Mouse (Mus musculus) embryonic facial prominence, embryonic 14.5 days (tissue): ENCODE measurements around the gene Sestd1. TPM values are rescaled to one million over a fixed set of nuclear protein-coding genes. Genes with fewer than 3 reads are reported as not detected.

ENCODE experiments used
- ATAC-seq: fragments of 200-750 bp; cut with Nextera tagmentation; 2 replicates; pipeline ENCODE4 v1.8.0; 2017; ENCODE audit warnings: low read depth, moderate number of reproducible peaks, moderate TSS enrichment
- DNase-seq: peaks from one replicate; pipeline ENCODE4 v3.0.0-alpha.2; 2015; ENCODE audit warnings: low spot score
- H3K27ac ChIP-seq: fragments of 300-500 bp; sonication (generic); replicated peaks from 2 replicates; pipeline ENCODE4 v1.5.1; 2014; ENCODE audit warnings: low read depth, mild to moderate bottlenecking, low read length, moderate library complexity
- H3K27me3 ChIP-seq: fragments of 300-500 bp; sonication (generic); replicated peaks from 2 replicates; pipeline ENCODE4 v1.6.1; 2014; ENCODE audit warnings: low read length; ENCODE audit not compliant: control insufficient read depth, insufficient read depth
- H3K36me3 ChIP-seq: fragments of 300-500 bp; sonication (generic); 2 replicates; pipeline ENCODE4 v1.6.1; 2014; ENCODE audit warnings: low read length, mixed read lengths; ENCODE audit not compliant: control insufficient read depth, insufficient read depth
- H3K4me1 ChIP-seq: fragments of 300-500 bp; sonication (generic); 2 replicates; pipeline ENCODE4 v1.6.1; 2014; ENCODE audit warnings: antibody characterized with exemption, low read length; ENCODE audit not compliant: control insufficient read depth, insufficient read depth
- H3K4me2 ChIP-seq: fragments of 300-500 bp; sonication (generic); 2 replicates; pipeline ENCODE4 v1.6.1; 2014; ENCODE audit warnings: low read depth, mild to moderate bottlenecking, low read length, moderate library complexity, mixed read lengths
- H3K4me3 ChIP-seq: fragments of 300-500 bp; sonication (generic); 2 replicates; pipeline ENCODE4 v1.5.1; 2014; ENCODE audit warnings: low read depth, mild to moderate bottlenecking, low read length
- H3K9ac ChIP-seq: fragments of 300-500 bp; sonication (generic); 2 replicates; pipeline ENCODE4 v1.6.1; 2014; ENCODE audit warnings: low read depth, mild to moderate bottlenecking, low read length, moderate library complexity, mixed read lengths
- H3K9me3 ChIP-seq: fragments of 300-500 bp; sonication (generic); 2 replicates; pipeline ENCODE4 v1.6.1; 2016; ENCODE audit warnings: low read length; ENCODE audit not compliant: control insufficient read depth
- WGBS: fragments of 180-500 bp; shearing (Covaris S2); extraction: QIAGEN DNeasy Blood & Tissue Kit; methylation state at CpG from one replicate; pipeline ENCODE4 v1.1.7; 2014; 5-methylcytosine and 5-hydroxymethylcytosine counted together
- polyA plus RNA-seq: library from polyadenylated mRNA; unstranded; fragments of >200 nt; fragmentation: Nextera tagmentation; extraction: Ambion mirVana; gene quantifications from 2 replicates; pipeline ENCODE4 v1.2.1, GENCODE M21; 2014

Gene Sestd1
- polyA plus RNA-seq, 1 experiment from 2014 or later: 19.6 TPM

DNA sequence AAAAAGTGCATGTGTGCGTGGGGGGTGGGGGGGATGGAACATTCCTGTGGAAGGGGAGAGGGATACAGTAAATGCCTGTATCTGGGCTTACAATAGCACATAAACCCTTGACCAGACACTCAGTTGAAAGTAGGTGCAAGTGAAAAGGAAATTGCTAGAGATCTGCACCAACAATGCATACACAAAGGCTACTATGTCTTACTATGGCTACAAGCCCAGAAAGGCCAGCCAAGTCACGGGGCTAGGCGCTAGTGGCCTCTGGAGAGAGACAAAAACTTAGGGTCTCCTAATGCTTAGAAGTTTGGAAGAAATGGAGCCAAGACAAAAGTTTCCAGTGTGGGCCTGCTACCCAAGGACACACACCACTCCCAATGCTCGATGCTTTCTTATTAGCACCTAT is 44.5 kb downstream of the Sestd1 start:
- Histone ChIP-seq H3K4me1 (no peaks in the 10 kb centered on the region), H3K9ac (no peak overlapping the region), H3K9me3 (no peaks in the 10 kb centered on the region), H3K27me3 (no peaks in the 10 kb centered on the region), H3K36me3 (peaks cover 65% of the 10 kb centered on the region), H3K27ac (no peak overlapping the region), H3K4me2 (no peak overlapping the region), H3K4me3 (no peak overlapping the region)
- ATAC-seq: no peak
- no peak for DNase-seq
- 87% methylated on average over 4 of the region's 4 CpGs for WGBS

DNA sequence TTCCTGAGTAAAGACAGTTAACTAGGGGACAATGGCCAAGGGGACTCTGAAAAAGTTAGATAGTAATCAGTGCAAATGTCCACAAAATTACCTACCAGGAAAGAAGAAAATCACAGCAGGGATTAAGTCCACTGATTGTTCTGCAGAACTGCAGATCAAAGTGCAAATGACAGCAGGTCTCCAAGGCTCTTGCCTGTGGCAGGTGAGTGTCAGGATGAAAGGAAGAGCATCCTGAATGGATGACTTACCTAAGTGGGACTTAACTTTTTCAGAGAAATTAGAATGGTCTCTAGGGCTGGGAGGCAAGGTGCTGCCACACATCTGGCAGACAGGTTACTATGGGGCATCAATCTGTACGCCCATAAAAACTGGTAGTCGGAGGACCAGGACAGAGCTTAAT is 47.8 kb downstream of the Sestd1 start:
- no peaks in the 10 kb centered on the region for H3K27me3 ChIP-seq
- 94% methylated on average over 2 of the region's 2 CpGs for WGBS
- H3K4me1 ChIP-seq: no peaks in the 10 kb centered on the region
- H3K9me3 ChIP-seq: no peaks in the 10 kb centered on the region
- no peak overlapping the region for H3K4me3 ChIP-seq
- ATAC-seq: no peak
- H3K36me3 ChIP-seq: peaks cover 50% of the 10 kb centered on the region
- H3K9ac ChIP-seq: no peak overlapping the region
- H3K4me2 ChIP-seq: no peak overlapping the region
- no peak overlapping the region for H3K27ac ChIP-seq
- no peak for DNase-seq

DNA sequence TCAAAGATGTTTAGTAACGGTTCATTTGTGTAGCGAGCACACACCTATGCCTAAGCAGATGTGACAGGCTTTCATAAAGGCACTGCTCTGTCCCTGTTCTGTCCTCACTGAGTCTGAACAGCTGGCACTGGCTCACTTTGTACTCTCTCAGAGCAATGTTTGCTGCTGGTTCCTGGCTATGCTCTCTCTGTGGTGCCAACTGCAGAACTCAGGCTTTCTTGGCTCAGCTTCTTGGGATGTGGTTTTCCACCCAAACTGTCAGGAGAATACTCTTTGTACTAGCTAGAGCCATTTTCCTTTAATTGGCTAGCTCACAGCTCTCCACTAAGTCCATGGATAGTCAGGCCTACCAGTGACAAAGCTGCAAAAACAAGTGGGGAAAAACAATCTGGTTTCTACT is 59.4 kb downstream of the Sestd1 start:
- Histone ChIP-seq H3K27ac (no peak overlapping the region), H3K4me1 (no peaks in the 10 kb centered on the region), H3K4me2 (no peak overlapping the region), H3K9ac (no peak overlapping the region), H3K4me3 (no peak overlapping the region), H3K27me3 (no peaks in the 10 kb centered on the region), H3K9me3 (no peaks in the 10 kb centered on the region), H3K36me3 (peaks cover 19% of the 10 kb centered on the region; the same call in 1 of the 2 replicates)
- DNase-seq (peak; percentile 22), ATAC-seq (no peak)
- 82% methylated on average over 2 of the region's 2 CpGs for WGBS

DNA sequence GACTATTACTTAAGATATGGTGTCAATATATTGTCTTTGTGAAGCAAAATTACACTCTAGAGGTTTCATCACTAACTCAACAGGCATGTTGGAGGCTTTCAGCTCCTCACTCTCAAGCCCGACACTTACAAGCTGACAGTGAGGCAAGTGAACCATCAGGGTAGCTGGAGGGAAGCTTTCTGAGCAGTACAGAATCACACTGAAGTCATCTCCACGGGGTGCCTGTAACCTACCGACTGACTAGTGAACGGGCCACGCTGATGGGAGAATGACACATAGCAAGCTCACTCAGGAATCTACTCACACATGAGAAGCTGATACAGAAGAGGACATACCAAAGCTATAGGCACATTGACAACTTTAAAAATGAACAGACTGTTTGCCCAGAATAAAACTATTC is 67.5 kb downstream of the Sestd1 start:
- DNase-seq (no peak), ATAC-seq (no peak)
- Histone ChIP-seq H3K36me3 (peaks cover 48% of the 10 kb centered on the region; the same call in 1 of the 2 replicates), H3K4me3 (no peak overlapping the region), H3K4me2 (no peak overlapping the region), H3K27ac (no peak overlapping the region), H3K27me3 (no peaks in the 10 kb centered on the region), H3K9me3 (no peaks in the 10 kb centered on the region), H3K9ac (no peak overlapping the region), H3K4me1 (no peaks in the 10 kb centered on the region)
- WGBS: 83% methylated on average over 5 of the region's 5 CpGs

DNA sequence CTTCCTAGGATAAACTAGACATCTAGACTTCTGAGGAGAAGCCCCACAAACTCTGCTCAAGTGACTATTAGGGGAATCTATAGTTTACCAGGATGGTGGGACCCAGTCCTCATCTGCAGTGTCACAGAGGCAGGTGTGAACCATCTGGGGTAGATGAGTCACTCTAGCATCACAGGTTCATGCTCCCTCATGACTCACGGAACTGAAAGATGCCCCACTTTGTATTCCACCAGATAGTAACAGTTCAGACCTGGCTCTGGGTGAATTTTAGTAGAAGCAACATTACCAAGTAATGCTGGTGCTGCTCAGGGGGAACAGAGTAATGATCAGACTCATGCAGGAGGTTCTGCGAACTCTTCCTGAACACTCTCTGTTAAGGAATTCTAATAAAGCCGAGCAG is 73.4 kb downstream of the Sestd1 start:
- H3K9me3 ChIP-seq: no peaks in the 10 kb centered on the region
- H3K4me3 ChIP-seq: no peak overlapping the region
- 94% methylated on average over 3 of the region's 3 CpGs for WGBS

DNA sequence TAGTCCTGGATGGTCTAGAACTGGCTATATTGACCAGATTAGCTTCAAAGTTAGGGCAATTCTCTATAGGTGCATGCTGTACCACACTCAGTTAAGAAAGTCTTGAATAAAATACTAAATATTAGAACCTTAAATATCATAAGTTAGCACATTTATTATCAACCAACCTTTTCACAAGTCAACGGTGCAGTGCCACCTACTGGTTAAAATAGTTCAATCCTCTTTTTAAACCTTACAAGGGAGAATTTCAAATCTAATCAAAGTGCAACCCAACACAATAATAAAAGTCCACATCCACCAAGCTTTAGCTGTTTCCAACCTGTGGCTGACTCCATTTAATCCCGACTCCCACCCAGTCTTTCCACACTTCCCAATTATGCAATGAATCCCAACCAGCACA is 76.5 kb downstream of the Sestd1 start:
- no peak for ATAC-seq
- Histone ChIP-seq H3K4me3 (no peak overlapping the region), H3K27me3 (no peaks in the 10 kb centered on the region), H3K9me3 (no peaks in the 10 kb centered on the region), H3K4me1 (no peaks in the 10 kb centered on the region), H3K9ac (no peak overlapping the region), H3K4me2 (no peak overlapping the region), H3K36me3 (peaks cover 17% of the 10 kb centered on the region), H3K27ac (no peak overlapping the region)
- WGBS: 59% methylated on average over 2 of the region's 2 CpGs
- peak; percentile 28 for DNase-seq

More for the DNA sequence above, 73.4 kb downstream of the Sestd1 start:
- Histone ChIP-seq H3K36me3 (peaks cover 34% of the 10 kb centered on the region), H3K4me1 (no peaks in the 10 kb centered on the region), H3K4me2 (no peak overlapping the region), H3K27me3 (no peaks in the 10 kb centered on the region), H3K27ac (no peak overlapping the region), H3K9ac (no peak overlapping the region)
- no peak for ATAC-seq
- DNase-seq: no peak

DNA sequence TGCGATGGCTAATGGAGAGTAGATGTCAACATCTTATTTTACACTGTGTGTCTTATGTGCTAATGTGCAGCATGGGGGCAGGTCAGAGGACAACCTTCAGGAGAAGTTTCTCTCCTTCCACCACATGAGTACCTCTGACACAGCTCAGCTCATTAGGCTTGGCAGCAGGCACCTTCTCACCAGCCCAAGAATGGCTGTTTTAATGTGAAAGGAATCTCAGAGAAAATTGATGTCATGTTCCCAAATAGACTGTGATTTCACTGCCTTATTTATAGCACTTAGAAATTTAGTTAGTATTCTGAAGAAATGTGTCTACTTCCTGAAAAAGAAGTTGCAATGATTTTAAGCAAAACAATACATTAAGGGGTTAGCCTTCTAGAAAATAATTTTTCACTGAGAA is 78.5 kb downstream of the Sestd1 start:
- ATAC-seq: no peak
- Histone ChIP-seq H3K9ac (no peak overlapping the region), H3K36me3 (peaks cover 25% of the 10 kb centered on the region), H3K27me3 (no peaks in the 10 kb centered on the region), H3K4me3 (no peak overlapping the region), H3K4me1 (no peaks in the 10 kb centered on the region), H3K27ac (no peak overlapping the region), H3K9me3 (no peaks in the 10 kb centered on the region), H3K4me2 (no peak overlapping the region)
- no peak for DNase-seq
- 92% methylated on average over 1 of the region's 1 CpGs for WGBS

DNA sequence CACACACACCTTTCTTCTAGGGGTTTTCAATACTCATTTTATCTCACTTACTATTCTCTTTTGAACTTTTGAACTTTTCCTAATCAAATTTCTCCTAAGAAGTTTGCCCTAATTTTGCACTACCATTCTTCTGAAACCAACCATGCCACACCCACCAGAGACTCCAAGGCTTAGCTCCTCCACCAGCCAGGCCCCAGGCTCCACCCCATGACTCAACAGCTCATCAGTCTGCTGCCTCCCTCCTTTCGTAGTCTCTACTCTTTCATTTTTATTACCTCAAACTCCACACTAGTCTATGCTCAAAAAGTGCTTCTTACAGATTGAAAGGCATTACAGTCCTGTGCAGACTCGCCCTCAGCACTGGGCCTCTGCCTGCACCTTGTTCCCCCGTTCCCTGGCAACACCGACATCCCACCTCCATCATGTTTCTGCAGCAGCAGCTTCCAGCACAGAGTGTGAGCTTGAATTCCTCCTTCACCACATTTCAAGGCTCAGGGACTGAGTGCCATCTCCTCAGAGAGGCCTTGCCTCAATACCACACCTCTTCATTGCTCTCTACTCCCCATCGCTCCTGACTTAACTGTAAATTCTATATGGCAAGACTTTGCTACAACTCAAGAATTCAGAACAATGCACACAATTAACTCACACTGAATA is 79.3 kb downstream of the Sestd1 start:
- Histone ChIP-seq H3K27ac (no peak overlapping the region), H3K36me3 (peaks cover 23% of the 10 kb centered on the region), H3K9ac (no peak overlapping the region), H3K4me3 (no peak overlapping the region), H3K27me3 (no peaks in the 10 kb centered on the region), H3K4me2 (no peak overlapping the region), H3K4me1 (no peaks in the 10 kb centered on the region), H3K9me3 (no peaks in the 10 kb centered on the region)
- 86% methylated on average over 5 of the region's 5 CpGs for WGBS
- ATAC-seq (no peak), DNase-seq (no peak)

DNA sequence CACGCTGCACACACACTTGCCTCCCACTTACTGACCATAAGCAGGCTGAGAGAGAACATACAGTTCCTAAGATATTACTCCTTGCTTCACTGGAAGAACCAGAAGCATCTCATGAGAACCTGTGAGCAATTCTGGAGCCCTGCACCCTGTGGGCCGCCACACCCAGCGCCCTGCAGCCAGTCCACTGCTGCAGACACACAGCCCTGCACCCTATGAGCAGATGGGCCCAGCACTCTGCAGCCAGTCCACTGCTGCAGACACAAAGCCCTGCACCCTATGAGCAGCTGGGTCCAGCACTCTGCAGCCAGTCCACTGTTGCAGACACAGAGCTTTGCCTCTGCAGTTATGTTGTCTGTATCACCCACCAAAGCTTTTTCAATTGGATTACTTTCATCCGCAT is 80.0 kb downstream of the Sestd1 start:
- H3K27ac ChIP-seq: no peak overlapping the region
- no peaks in the 10 kb centered on the region for H3K9me3 ChIP-seq
- WGBS: 95% methylated on average over 4 of the region's 4 CpGs
- ATAC-seq (no peak), DNase-seq (no peak)
- no peak overlapping the region for H3K9ac ChIP-seq
- no peak overlapping the region for H3K4me3 ChIP-seq
- no peaks in the 10 kb centered on the region for H3K4me1 ChIP-seq
- no peak overlapping the region for H3K4me2 ChIP-seq
- H3K27me3 ChIP-seq: no peaks in the 10 kb centered on the region
- H3K36me3 ChIP-seq: peaks cover 18% of the 10 kb centered on the region; the same call in 1 of the 2 replicates
